Mouse (Mus musculus) neural tube, embryonic 14.5 days (tissue): Measurements from ENCODE around the gene Chek2. TPM values are rescaled to one million over a fixed set of nuclear protein-coding genes. Genes with fewer than 3 reads are reported as not detected.
A peak's percentile ranks its signal among the peaks of the same experiment; 100 is the strongest.

Experiments used
- ATAC-seq: fragments of 200-750 bp; cut with Nextera tagmentation; 2 replicates; pipeline ENCODE4 v1.8.0; 2017; ENCODE audit warnings: low read depth, mild to moderate bottlenecking, moderate TSS enrichment, moderate library complexity
- H3K27ac ChIP-seq: fragments of 300-500 bp; sonication (generic); 2 replicates; pipeline ENCODE4 v1.5.1; 2014; ENCODE audit warnings: low read depth, mild to moderate bottlenecking, control low read depth, low read length, moderate library complexity, mixed read lengths
- H3K27me3 ChIP-seq: fragments of 300-500 bp; sonication (generic); 2 replicates; pipeline ENCODE4 v1.6.1; 2014; ENCODE audit warnings: low read length; ENCODE audit not compliant: control insufficient read depth, insufficient read depth
- H3K36me3 ChIP-seq: fragments of 300-500 bp; sonication (generic); 2 replicates; pipeline ENCODE4 v1.6.1; 2014; ENCODE audit warnings: low read length, mixed read lengths; ENCODE audit not compliant: control insufficient read depth, insufficient read depth
- H3K4me1 ChIP-seq: fragments of 300-500 bp; sonication (generic); 2 replicates; pipeline ENCODE4 v1.6.1; 2014; ENCODE audit warnings: low read length; ENCODE audit not compliant: control insufficient read depth, insufficient read depth
- H3K4me2 ChIP-seq: fragments of 300-500 bp; sonication (generic); 2 replicates; pipeline ENCODE4 v1.6.1; 2014; ENCODE audit warnings: mild to moderate bottlenecking, low read depth, low read length, control low read depth
- H3K4me3 ChIP-seq: fragments of 300-500 bp; sonication (generic); 2 replicates; pipeline ENCODE4 v1.5.1; 2014; ENCODE audit warnings: low read depth, low read length, control low read depth, mixed read lengths
- H3K9ac ChIP-seq: fragments of 300-500 bp; sonication (generic); replicated peaks from 2 replicates; pipeline ENCODE4 v1.6.1; 2014; ENCODE audit warnings: low read depth, mild to moderate bottlenecking, control low read depth, low read length, mixed read lengths
- H3K9me3 ChIP-seq: fragments of 300-500 bp; sonication (generic); 2 replicates; pipeline ENCODE4 v1.6.1; 2016; ENCODE audit warnings: low read length; ENCODE audit not compliant: control insufficient read depth
- WGBS: fragments of 180-500 bp; shearing (Covaris S2); extraction: QIAGEN DNeasy Blood & Tissue Kit; methylation state at CpG from one replicate; pipeline ENCODE4 v1.1.7; 2014; 5-methylcytosine and 5-hydroxymethylcytosine counted together
- polyA plus RNA-seq: library from polyadenylated mRNA; unstranded; fragments of >200 nt; fragmentation: Nextera tagmentation; extraction: Ambion mirVana; gene quantifications from 2 replicates; pipeline ENCODE4 v1.2.1, GENCODE M21; 2014

Gene Chek2
- 3.6 and 4.3 TPM in 2 replicates for polyA plus RNA-seq

GRCm38 (mm10) chr5:110839678-110840365 is at the start of gene Chek2, which contains the start of gene Hscb:
Gene Chek2 (plus strand): TSS chr5:110839979.
Gene Hscb (minus strand): TSS chr5:110839777.
- H3K4me3 ChIP-seq: peak within 1 kb of the TSS; percentile 69
- H3K9me3 ChIP-seq: no peaks in the 10 kb centered on the region
- peak within 1 kb of the TSS; percentile 69 for H3K27ac ChIP-seq
- peak within 1 kb of the TSS; percentile 66 for H3K9ac ChIP-seq
- peaks cover 10% of the 10 kb centered on the region; the same call in 1 of the 2 replicates for H3K4me1 ChIP-seq
- no peaks in the 10 kb centered on the region for H3K36me3 ChIP-seq
- whole genome bisulfite sequencing: 0% methylated on average over 41 of the region's 41 CpGs
- no peaks in the 10 kb centered on the region; the same call in 1 of the 2 replicates for H3K27me3 ChIP-seq
- H3K4me2 ChIP-seq: peak within 1 kb of the TSS; percentile 76
- ATAC-seq: peak; percentile 99

GRCm38 (mm10) chr5:110794363-110794762 is 45.4 kb upstream of the Chek2 start:
- H3K4me3 ChIP-seq: no peak overlapping the region
- ATAC-seq: no peak
- H3K9me3 ChIP-seq: no peaks in the 10 kb centered on the region
- H3K36me3 ChIP-seq: peaks cover 84% of the 10 kb centered on the region
- 78% methylated on average over 7 of the region's 7 CpGs for WGBS
- no peak overlapping the region for H3K4me2 ChIP-seq
- H3K9ac ChIP-seq: no peak overlapping the region
- H3K4me1 ChIP-seq: no peaks in the 10 kb centered on the region
- H3K27ac ChIP-seq: no peak overlapping the region
- H3K27me3 ChIP-seq: no peaks in the 10 kb centered on the region

- no peak overlapping the region for H3K4me3 ChIP-seq
- H3K9me3 ChIP-seq: no peaks in the 10 kb centered on the region
- no peaks in the 10 kb centered on the region for H3K27me3 ChIP-seq
- WGBS: 78% methylated on average over 4 of the region's 4 CpGs
- no peak for ATAC-seq
- H3K36me3 ChIP-seq: peaks cover 56% of the 10 kb centered on the region
- no peak overlapping the region for H3K4me2 ChIP-seq
- no peak overlapping the region for H3K9ac ChIP-seq
- H3K27ac ChIP-seq: no peak overlapping the region
- H3K4me1 ChIP-seq: no peaks in the 10 kb centered on the region; the same call in 1 of the 2 replicates
Observed at GRCm38 (mm10) chr5:110797696-110798095, 42.1 kb upstream of the Chek2 start.

GRCm38 (mm10) chr5:110801036-110801624 is 38.6 kb upstream of the Chek2 start:
- 82% methylated on average over 3 of the region's 3 CpGs for WGBS

GRCm38 (mm10) chr5:110802186-110802585 is 37.6 kb upstream of the Chek2 start:
- no peak overlapping the region for H3K4me2 ChIP-seq
- no peak for ATAC-seq
- H3K36me3 ChIP-seq: peaks cover 19% of the 10 kb centered on the region
- H3K4me1 ChIP-seq: peaks cover 14% of the 10 kb centered on the region
- no peaks in the 10 kb centered on the region for H3K27me3 ChIP-seq
- H3K9ac ChIP-seq: no peak overlapping the region
- WGBS: 89% methylated on average over 4 of the region's 4 CpGs
- no peak overlapping the region for H3K4me3 ChIP-seq
- H3K27ac ChIP-seq: no peak overlapping the region
- no peaks in the 10 kb centered on the region for H3K9me3 ChIP-seq

More at GRCm38 (mm10) chr5:110801036-110801624, 38.6 kb upstream of the Chek2 start:
- Histone ChIP-seq H3K4me2 (no peak overlapping the region), H3K4me3 (no peak overlapping the region), H3K27ac (no peak overlapping the region), H3K27me3 (no peaks in the 10 kb centered on the region), H3K9ac (no peak overlapping the region), H3K9me3 (no peaks in the 10 kb centered on the region), H3K36me3 (peaks cover 23% of the 10 kb centered on the region), H3K4me1 (peaks cover 3% of the 10 kb centered on the region; the same call in 1 of the 2 replicates)
- no peak for ATAC-seq

- Histone ChIP-seq H3K9ac (no peak overlapping the region), H3K9me3 (no peaks in the 10 kb centered on the region), H3K27me3 (no peaks in the 10 kb centered on the region), H3K4me3 (no peak overlapping the region), H3K4me2 (no peak overlapping the region), H3K4me1 (peaks cover 20% of the 10 kb centered on the region), H3K27ac (no peak overlapping the region), H3K36me3 (peaks cover 14% of the 10 kb centered on the region)
- ATAC-seq: no peak
Observed at GRCm38 (mm10) chr5:110802809-110803208, 37.0 kb upstream of the Chek2 start.

- Histone ChIP-seq H3K4me3 (no peak overlapping the region), H3K27me3 (no peaks in the 10 kb centered on the region), H3K9ac (no peak overlapping the region), H3K4me2 (no peak overlapping the region), H3K36me3 (peaks cover 5% of the 10 kb centered on the region), H3K27ac (no peak overlapping the region), H3K4me1 (peaks cover 29% of the 10 kb centered on the region), H3K9me3 (no peaks in the 10 kb centered on the region)
- 68% methylated on average over 7 of the region's 7 CpGs for WGBS
- ATAC-seq: no peak
Observed at GRCm38 (mm10) chr5:110804012-110804743, 35.6 kb upstream of the Chek2 start.

- H3K4me2 ChIP-seq: no peak overlapping the region
- no peak overlapping the region for H3K9ac ChIP-seq
- H3K4me3 ChIP-seq: no peak overlapping the region
- 85% methylated on average over 4 of the region's 4 CpGs for WGBS
- ATAC-seq: no peak
- H3K27ac ChIP-seq: no peak overlapping the region
- no peaks in the 10 kb centered on the region for H3K27me3 ChIP-seq
- no peaks in the 10 kb centered on the region; the same call in 1 of the 2 replicates for H3K36me3 ChIP-seq
- H3K4me1 ChIP-seq: peaks cover 29% of the 10 kb centered on the region
- H3K9me3 ChIP-seq: no peaks in the 10 kb centered on the region
Observed at GRCm38 (mm10) chr5:110806154-110806553, 33.6 kb upstream of the Chek2 start.

- Histone ChIP-seq H3K9me3 (no peaks in the 10 kb centered on the region), H3K9ac (no peak overlapping the region), H3K36me3 (no peaks in the 10 kb centered on the region; the same call in 1 of the 2 replicates)
Observed at GRCm38 (mm10) chr5:110806676-110807075, 33.1 kb upstream of the Chek2 start.

More at GRCm38 (mm10) chr5:110806676-110807075, 33.1 kb upstream of the Chek2 start:
- Histone ChIP-seq H3K27me3 (no peaks in the 10 kb centered on the region), H3K27ac (no peak overlapping the region), H3K4me2 (no peak overlapping the region), H3K4me1 (peaks cover 29% of the 10 kb centered on the region), H3K4me3 (no peak overlapping the region)
- 85% methylated on average over 1 of the region's 1 CpGs for WGBS
- no peak for ATAC-seq
